Mouse (Mus musculus): ENCODE data around the gene Smyd5. TPM values are rescaled to one million over a fixed set of nuclear protein-coding genes. Genes with fewer than 3 reads are reported as not detected.

The Smyd5 gene
- polyA plus RNA-seq, 1 experiment from 2014 or later = 82.8 TPM

- no peaks in the 10 kb centered on the region for H3K27me3 ChIP-seq (replicated peaks; ENCODE audit: control insufficient read depth, insufficient read depth, low read length)
- no peak overlapping the region for H3K4me3 ChIP-seq (ENCODE audit: low read length)
- H3K36me3 ChIP-seq (ENCODE audit: control insufficient read depth, insufficient read depth, low read length) = peaks cover 7% of the 10 kb centered on the region; the same call in 1 of the 2 replicates
- ATAC-seq = no peak
- WGBS = 35% methylated on average over 14 of the region's 14 CpGs
- H3K27ac ChIP-seq (ENCODE audit: low read depth, low read length) = no peak overlapping the region
- H3K9ac ChIP-seq (ENCODE audit: low read depth, low read length) = no peak overlapping the region
- H3K9me3 ChIP-seq (ENCODE audit: control insufficient read depth, low read length) = no peaks in the 10 kb centered on the region
- H3K4me1 ChIP-seq (ENCODE audit: control insufficient read depth, insufficient read depth, low read depth, low read length) = no peaks in the 10 kb centered on the region; the same call in 1 of the 2 replicates
- no peak overlapping the region for H3K4me2 ChIP-seq (ENCODE audit: low read length)
Observed at GRCm38 (mm10) chr6:85478416-85478815, 46.6 kb downstream of the Smyd5 start.

- no peaks in the 10 kb centered on the region for H3K9me3 ChIP-seq (ENCODE audit: control insufficient read depth, low read length)
- no peak overlapping the region for H3K4me2 ChIP-seq (ENCODE audit: low read length)
- H3K36me3 ChIP-seq (ENCODE audit: control insufficient read depth, insufficient read depth, low read length) = peaks cover 7% of the 10 kb centered on the region; the same call in 1 of the 2 replicates
- no peak overlapping the region for H3K9ac ChIP-seq (ENCODE audit: low read depth, low read length)
- peaks cover 11% of the 10 kb centered on the region for H3K27me3 ChIP-seq (replicated peaks; ENCODE audit: control insufficient read depth, insufficient read depth, low read length)
- H3K27ac ChIP-seq (ENCODE audit: low read depth, low read length) = no peak overlapping the region
- WGBS = 78% methylated on average over 5 of the region's 5 CpGs
- no peak overlapping the region for H3K4me3 ChIP-seq (ENCODE audit: low read length)
- no peak for ATAC-seq
- peaks cover 12% of the 10 kb centered on the region for H3K4me1 ChIP-seq (ENCODE audit: control insufficient read depth, insufficient read depth, low read depth, low read length)
Observed at GRCm38 (mm10) chr6:85479979-85480378, 48.2 kb downstream of the Smyd5 start.

GRCm38 (mm10) chr6:85480685-85481084 lies 48.9 kb downstream of the Smyd5 start:
- Histone ChIP-seq H3K4me2 (ENCODE audit: low read length) (no peak overlapping the region), H3K27me3 (replicated peaks; ENCODE audit: control insufficient read depth, insufficient read depth, low read length) (peaks cover 17% of the 10 kb centered on the region), H3K9me3 (ENCODE audit: control insufficient read depth, low read length) (no peaks in the 10 kb centered on the region), H3K27ac (ENCODE audit: low read depth, low read length) (no peak overlapping the region), H3K4me3 (ENCODE audit: low read length) (no peak overlapping the region), H3K9ac (ENCODE audit: low read depth, low read length) (no peak overlapping the region), H3K36me3 (ENCODE audit: control insufficient read depth, insufficient read depth, low read length) (peaks cover 7% of the 10 kb centered on the region; the same call in 1 of the 2 replicates), H3K4me1 (ENCODE audit: control insufficient read depth, insufficient read depth, low read depth, low read length) (peaks cover 12% of the 10 kb centered on the region)
- ATAC-seq = 0 out of 2 replicates have a peak, but pooled peaks have one; percentile 18
- 56% methylated on average over 13 of the region's 16 CpGs for WGBS

- Histone ChIP-seq H3K36me3 (ENCODE audit: control insufficient read depth, insufficient read depth, low read length) (peaks cover 2% of the 10 kb centered on the region; the same call in 1 of the 2 replicates), H3K27ac (ENCODE audit: low read depth, low read length) (no peak overlapping the region), H3K9me3 (ENCODE audit: control insufficient read depth, low read length) (no peaks in the 10 kb centered on the region), H3K4me2 (ENCODE audit: low read length) (peak overlapping the region; percentile 52), H3K27me3 (replicated peaks; ENCODE audit: control insufficient read depth, insufficient read depth, low read length) (peaks cover 31% of the 10 kb centered on the region), H3K4me1 (ENCODE audit: control insufficient read depth, insufficient read depth, low read depth, low read length) (peaks cover 12% of the 10 kb centered on the region), H3K9ac (ENCODE audit: low read depth, low read length) (peak overlapping the region; percentile 19; the same call in 1 of the 2 replicates), H3K4me3 (ENCODE audit: low read length) (peak overlapping the region; percentile 29)
- ATAC-seq = no peak
- WGBS = 5% methylated on average over 92 of the region's 92 CpGs
Observed at GRCm38 (mm10) chr6:85483843-85484721, 52.3 kb downstream of the Smyd5 start.

GRCm38 (mm10) chr6:85485738-85486137 lies 53.9 kb downstream of the Smyd5 start:
- Histone ChIP-seq H3K4me2 (ENCODE audit: low read length) (no peak overlapping the region), H3K27me3 (replicated peaks; ENCODE audit: control insufficient read depth, insufficient read depth, low read length) (peaks cover 31% of the 10 kb centered on the region)
- no peak for ATAC-seq

GRCm38 (mm10) chr6:85488510-85488909 lies 56.7 kb downstream of the Smyd5 start:
- H3K4me1 ChIP-seq (ENCODE audit: control insufficient read depth, insufficient read depth, low read depth, low read length) = peaks cover 12% of the 10 kb centered on the region
- no peak overlapping the region for H3K4me3 ChIP-seq (ENCODE audit: low read length)
- H3K27me3 ChIP-seq (replicated peaks; ENCODE audit: control insufficient read depth, insufficient read depth, low read length) = peaks cover 31% of the 10 kb centered on the region
- H3K27ac ChIP-seq (ENCODE audit: low read depth, low read length) = no peak overlapping the region
- H3K4me2 ChIP-seq (ENCODE audit: low read length) = no peak overlapping the region
- no peak overlapping the region for H3K9ac ChIP-seq (ENCODE audit: low read depth, low read length)
- WGBS = 36% methylated on average over 4 of the region's 4 CpGs
- H3K9me3 ChIP-seq (ENCODE audit: control insufficient read depth, low read length) = no peaks in the 10 kb centered on the region
- no peaks in the 10 kb centered on the region for H3K36me3 ChIP-seq (ENCODE audit: control insufficient read depth, insufficient read depth, low read length)
- no peak for ATAC-seq

More at GRCm38 (mm10) chr6:85485738-85486137, 53.9 kb downstream of the Smyd5 start:
- Histone ChIP-seq H3K4me1 (ENCODE audit: control insufficient read depth, insufficient read depth, low read depth, low read length) (peaks cover 12% of the 10 kb centered on the region), H3K9ac (ENCODE audit: low read depth, low read length) (no peak overlapping the region), H3K9me3 (ENCODE audit: control insufficient read depth, low read length) (no peaks in the 10 kb centered on the region), H3K27ac (ENCODE audit: low read depth, low read length) (no peak overlapping the region), H3K4me3 (ENCODE audit: low read length) (no peak overlapping the region), H3K36me3 (ENCODE audit: control insufficient read depth, insufficient read depth, low read length) (0 out of 2 replicates have a peak, but pooled peaks cover 2% of the 10 kb centered on the region)
- WGBS = 62% methylated on average over 2 of the region's 2 CpGs

- H3K4me2 ChIP-seq (ENCODE audit: low read length) = no peak overlapping the region
- ATAC-seq = no peak
- H3K9ac ChIP-seq (ENCODE audit: low read depth, low read length) = no peak overlapping the region
- WGBS = 86% methylated on average over 3 of the region's 3 CpGs
- H3K36me3 ChIP-seq (ENCODE audit: control insufficient read depth, insufficient read depth, low read length) = no peaks in the 10 kb centered on the region
- H3K9me3 ChIP-seq (ENCODE audit: control insufficient read depth, low read length) = no peaks in the 10 kb centered on the region
- H3K4me3 ChIP-seq (ENCODE audit: low read length) = no peak overlapping the region
- no peak overlapping the region for H3K27ac ChIP-seq (ENCODE audit: low read depth, low read length)
- peaks cover 1% of the 10 kb centered on the region for H3K4me1 ChIP-seq (ENCODE audit: control insufficient read depth, insufficient read depth, low read depth, low read length)
- peaks cover 21% of the 10 kb centered on the region for H3K27me3 ChIP-seq (replicated peaks; ENCODE audit: control insufficient read depth, insufficient read depth, low read length)
Observed at GRCm38 (mm10) chr6:85489717-85490116, 57.9 kb downstream of the Smyd5 start.

GRCm38 (mm10) chr6:85490252-85490651 lies 58.5 kb downstream of the Smyd5 start:
- Histone ChIP-seq H3K4me1 (ENCODE audit: control insufficient read depth, insufficient read depth, low read depth, low read length) (no peaks in the 10 kb centered on the region), H3K27me3 (replicated peaks; ENCODE audit: control insufficient read depth, insufficient read depth, low read length) (peaks cover 18% of the 10 kb centered on the region), H3K4me3 (ENCODE audit: low read length) (no peak overlapping the region), H3K27ac (ENCODE audit: low read depth, low read length) (no peak overlapping the region), H3K4me2 (ENCODE audit: low read length) (no peak overlapping the region), H3K9ac (ENCODE audit: low read depth, low read length) (no peak overlapping the region), H3K9me3 (ENCODE audit: control insufficient read depth, low read length) (no peaks in the 10 kb centered on the region), H3K36me3 (ENCODE audit: control insufficient read depth, insufficient read depth, low read length) (no peaks in the 10 kb centered on the region)
- WGBS = 84% methylated on average over 4 of the region's 4 CpGs
- ATAC-seq = no peak

GRCm38 (mm10) chr6:85491606-85492005 lies 59.8 kb downstream of the Smyd5 start:
- Histone ChIP-seq H3K4me2 (ENCODE audit: low read length) (no peak overlapping the region), H3K4me3 (ENCODE audit: low read length) (no peak overlapping the region), H3K27me3 (replicated peaks; ENCODE audit: control insufficient read depth, insufficient read depth, low read length) (peaks cover 7% of the 10 kb centered on the region), H3K27ac (ENCODE audit: low read depth, low read length) (no peak overlapping the region), H3K4me1 (ENCODE audit: control insufficient read depth, insufficient read depth, low read depth, low read length) (no peaks in the 10 kb centered on the region), H3K9ac (ENCODE audit: low read depth, low read length) (no peak overlapping the region), H3K9me3 (ENCODE audit: control insufficient read depth, low read length) (no peaks in the 10 kb centered on the region), H3K36me3 (ENCODE audit: control insufficient read depth, insufficient read depth, low read length) (no peaks in the 10 kb centered on the region)
- 93% methylated on average over 3 of the region's 3 CpGs for WGBS
- no peak for ATAC-seq
